Mouse (Mus musculus) central nervous system, embryonic 18 days (tissue): Measurements from ENCODE around the gene Oasl2. TPM values are rescaled to one million over a fixed set of nuclear protein-coding genes. Genes with fewer than 3 reads are reported as not detected.

ENCODE experiments used
- polyA plus RNA-seq: library from polyadenylated mRNA; depleted of rRNA; stranded (reverse); fragments of >200 nt; gene quantifications from 2 replicates; pipeline ENCODE4 v1.2.3, GENCODE M21; 2012; rRNA removed

Gene Oasl2
- 5.6 and 7.2 TPM in 2 replicates for polyA plus RNA-seq

DNA sequence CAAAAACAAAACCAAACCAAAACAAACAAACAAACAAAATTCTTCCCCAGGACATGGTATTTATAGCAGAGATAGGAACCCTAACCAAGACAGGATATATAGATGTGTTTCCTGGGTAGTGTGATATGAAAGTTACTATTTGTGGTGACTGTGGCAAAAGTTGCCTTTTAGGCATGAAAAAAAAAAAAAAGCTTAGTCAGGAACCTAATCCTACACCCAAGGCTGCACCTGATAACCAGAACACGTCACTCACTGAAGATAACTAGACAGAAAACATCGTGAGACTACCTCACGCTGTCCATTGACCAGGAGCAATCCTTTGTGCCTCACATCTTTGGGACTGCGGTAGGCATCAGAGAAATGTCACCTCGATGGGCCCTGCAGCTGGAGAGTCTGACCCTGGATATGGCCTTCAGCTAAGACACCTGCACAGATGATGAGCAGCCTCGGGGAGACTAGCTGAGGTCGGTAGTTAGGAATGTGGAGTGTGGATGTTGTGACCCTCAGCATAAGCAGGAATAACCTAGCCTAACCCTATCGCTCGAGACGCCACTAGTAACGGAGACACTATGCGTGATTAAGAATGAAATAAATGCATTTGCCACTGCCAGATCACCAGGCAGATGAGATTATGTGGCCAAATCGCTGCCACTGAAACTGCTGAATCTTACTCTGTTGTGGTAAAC is at the start of gene Oasl2:
Oasl2 (plus strand) TSS at position 249 of the 686 bp plus-strand sequence.

DNA sequence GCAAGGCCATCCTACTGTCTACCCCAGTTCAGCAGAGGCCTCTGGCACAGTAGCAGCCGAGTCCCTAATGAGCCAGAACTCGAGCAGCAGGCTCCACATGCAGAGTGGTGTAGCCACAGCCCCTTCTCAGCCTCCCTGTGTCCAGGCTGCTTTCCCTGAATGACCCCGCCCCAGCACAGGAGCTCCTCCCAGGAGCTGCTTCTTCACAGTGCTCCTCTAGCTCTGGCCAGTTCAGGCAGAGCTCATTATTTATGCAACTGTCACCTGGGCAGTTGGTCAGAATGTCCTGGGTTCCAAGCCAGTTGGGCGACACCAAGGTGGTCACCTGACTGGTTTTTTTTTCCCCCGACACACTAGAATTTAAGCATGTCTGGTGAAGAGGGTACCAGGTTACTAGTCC is 43.4 kb upstream of the Oasl2 start, which contains the start of gene 4930519G04Rik:
4930519G04Rik (plus strand) TSS at position 301 of the 400 bp plus-strand sequence.

GRCm38 (mm10) chr5:114858582-114858981 is 38.2 kb upstream of the Oasl2 start, which contains the start of gene Gm9936:
Gm9936 (minus strand) TSS chr5:114858682.

GRCm38 (mm10) chr5:114922998-114923473 is 26.3 kb downstream of the Oasl2 start, which contains the start of gene Oasl1:
Oasl1 (plus strand) TSS chr5:114923240.

DNA sequence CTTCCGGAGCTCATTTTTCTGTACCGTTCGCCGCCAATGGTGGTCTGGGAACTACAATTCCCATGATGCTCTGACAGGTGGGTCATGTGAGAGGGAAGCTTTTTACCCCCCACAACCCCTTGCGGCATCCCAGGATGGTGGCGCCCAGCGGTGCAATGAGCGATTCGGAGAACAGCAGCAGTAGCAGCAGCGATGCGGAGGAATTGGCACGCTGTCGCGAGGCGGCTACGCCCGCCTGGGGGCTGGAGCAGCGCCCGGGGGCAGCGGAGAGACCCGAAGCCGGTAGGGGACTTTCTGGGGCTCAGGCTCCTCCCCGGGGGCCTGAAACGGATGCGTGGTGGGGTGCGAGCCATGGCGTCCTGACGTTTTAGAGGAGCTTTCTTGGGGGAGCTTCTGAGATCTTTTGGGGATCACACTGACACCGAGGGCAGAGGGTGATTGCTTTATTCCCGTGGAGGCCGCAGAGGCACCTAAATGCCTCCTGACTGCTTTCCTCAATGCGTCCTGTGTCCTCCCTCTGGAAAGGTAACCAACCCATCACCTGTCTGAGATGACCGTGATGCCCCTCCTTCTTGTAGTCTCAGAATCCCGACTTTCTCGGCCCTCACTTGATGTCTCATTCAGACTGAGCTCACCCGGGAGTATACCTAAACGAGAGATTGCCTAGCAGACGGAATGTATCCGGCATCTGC is 45.5 kb downstream of the Oasl2 start, which contains the start of gene 2210016L21Rik:
2210016L21Rik (plus strand) TSS at position 85 of the 692 bp plus-strand sequence.

Other genes with a start within 250 kb of the Oasl2 start
- 1.6 and 2.9 TPM in 2 replicates for gene Trpv4, start 238.5 kb upstream of the Oasl2 start, polyA plus RNA-seq
- gene Gltp, start 206.0 kb upstream of the Oasl2 start, polyA plus RNA-seq: 20.7 and 21.5 TPM in 2 replicates
- 23.3 and 23.6 TPM in 2 replicates for gene Tchp, start 189.2 kb upstream of the Oasl2 start, polyA plus RNA-seq
- 41.3 and 44.4 TPM in 2 replicates for gene Ankrd13a, start 122.3 kb upstream of the Oasl2 start, polyA plus RNA-seq
- gene Git2, start 121.4 kb upstream of the Oasl2 start, polyA plus RNA-seq: 50.3 and 50.9 TPM in 2 replicates
- 248 and 254 TPM in 2 replicates for gene 1500011B03Rik, start 73.5 kb upstream of the Oasl2 start, polyA plus RNA-seq
- not detected in 2 replicates for gene 4930519G04Rik, start 43.3 kb upstream of the Oasl2 start, polyA plus RNA-seq
- 2.7 and 3.0 TPM in 2 replicates for gene Gm9936, start 38.3 kb upstream of the Oasl2 start, polyA plus RNA-seq
- gene Oasl1, start 26.3 kb downstream of the Oasl2 start, polyA plus RNA-seq: 0.32 and 0.71 TPM in 2 replicates
- gene 2210016L21Rik, start 45.2 kb downstream of the Oasl2 start, polyA plus RNA-seq: 97.8 and 102 TPM in 2 replicates
- gene Hnf1a, start 74.2 kb downstream of the Oasl2 start, polyA plus RNA-seq: not detected in 2 replicates
- 96.3 and 106 TPM in 2 replicates for gene Sppl3, start 114.2 kb downstream of the Oasl2 start, polyA plus RNA-seq
- gene Gm10401, start 201.4 kb downstream of the Oasl2 start, polyA plus RNA-seq: 0.21 and 0.31 TPM in 2 replicates
- 14.5 and 16.4 TPM in 2 replicates for gene Acads, start 222.4 kb downstream of the Oasl2 start, polyA plus RNA-seq
- 35.1 and 37.4 TPM in 2 replicates for gene Unc119b, start 238.0 kb downstream of the Oasl2 start, polyA plus RNA-seq